Mouse (Mus musculus) G1E (cell line): ENCODE data around the gene Nfam1. TPM values are rescaled to one million over a fixed set of nuclear protein-coding genes. Genes with fewer than 3 reads are reported as not detected.

Experiments
- ATAC-seq: 2 replicates; pipeline ENCODE4 v1.8.0; 2016; ENCODE audit warnings: mild to moderate bottlenecking; ENCODE audit not compliant: insufficient number of reproducible peaks, poor library complexity, low FRiP score, severe bottlenecking; ENCODE audit errors: extremely low read depth
- DNase-seq: peaks from one replicate; pipeline ENCODE4 v3.0.0; 2012; ENCODE audit warnings: low spot score
- H3K27me3 ChIP-seq: 2 replicates; pipeline ENCODE4 v1.6.1; 2012; ENCODE audit warnings: mild to moderate bottlenecking, low read length, inconsistent platforms; ENCODE audit not compliant: insufficient read depth
- H3K36me3 ChIP-seq: replicated peaks from 2 replicates; pipeline ENCODE3; 2012; ENCODE audit warnings: mild to moderate bottlenecking, inconsistent platforms
- H3K4me1 ChIP-seq: 2 replicates; pipeline ENCODE4 v1.6.1; 2012; ENCODE audit warnings: low read depth, low read length, inconsistent platforms, mixed read lengths; ENCODE audit not compliant: insufficient read depth
- H3K4me3 ChIP-seq: 2 replicates; pipeline ENCODE4 v1.5.1; 2012; ENCODE audit warnings: low read depth, mild to moderate bottlenecking, inconsistent platforms, low read length, moderate library complexity, mixed read lengths
- H3K9me3 ChIP-seq: replicated peaks from 2 replicates; pipeline ENCODE4 v1.6.1; 2012; ENCODE audit warnings: inconsistent platforms
- CTCF ChIP-seq: IDR thresholded peaks from 2 replicates; pipeline ENCODE4 v1.5.1; 2012; ENCODE audit warnings: low read depth, low read length, inconsistent platforms, mixed read lengths
- GATA1 ChIP-seq: IDR thresholded peaks from 2 replicates; pipeline ENCODE4 v1.6.1; 2012; ENCODE audit warnings: borderline replicate concordance, low read length, inconsistent platforms, mixed read lengths
- GATA2 ChIP-seq: IDR thresholded peaks from 2 replicates; pipeline ENCODE4 v1.6.1; 2012; ENCODE audit warnings: low read depth, low read length, inconsistent platforms, borderline replicate concordance
- POLR2AphosphoS5 ChIP-seq: IDR thresholded peaks from 2 replicates; pipeline ENCODE4 v1.6.1; 2012; ENCODE audit warnings: low read depth, low read length, inconsistent platforms; ENCODE audit not compliant: insufficient replicate concordance
- TAL1 ChIP-seq: conservative IDR thresholded peaks from 2 replicates; pipeline ENCODE4 v1.6.1; 2012; ENCODE audit warnings: low read depth, low read length, inconsistent platforms, mixed read lengths
- polyA plus RNA-seq: library from polyadenylated mRNA; stranded (reverse); fragments of >175 nt; gene quantifications from 2 replicates; pipeline ENCODE4 v1.2.3, GENCODE M21; 2012
- total RNA-seq, 2 experiments: library from RNA; stranded (forward) in 1 of 2; stranded (reverse) in 1 of 2; fragments of 200-1000 nt in 1 of 2; fragments of >200 nt in 1 of 2; fragmentation: Nextera tagmentation in 1 of 2; gene quantifications; 2 replicates each; pipeline ENCODE4 v1.2.3; 2014 to 2017

Gene Nfam1
- total and polyA plus RNA-seq, 3 experiments: 0.03 to 0.60 TPM; not detected in 1

- ATAC-seq (no peak), DNase-seq (no peak)
- Histone ChIP-seq H3K9me3 (no peaks in the 10 kb centered on the region), H3K36me3 (no peaks in the 10 kb centered on the region), H3K27me3 (peaks cover 27% of the 10 kb centered on the region), H3K4me1 (peaks cover 7% of the 10 kb centered on the region), H3K4me3 (no peak overlapping the region)
- no peak for TF ChIP-seq TAL1
- no peak for TF ChIP-seq GATA1
- TF ChIP-seq GATA2: no peak
- TF ChIP-seq POLR2AphosphoS5: no peak
Measured at GRCm38 (mm10) chr15:82982724-82983415, 50.2 kb downstream of the Nfam1 start.

GRCm38 (mm10) chr15:82981676-82982520 is 51.2 kb downstream of the Nfam1 start:
- no peaks in the 10 kb centered on the region for H3K9me3 ChIP-seq
- ATAC-seq (no peak), DNase-seq (no peak)
- H3K4me1 ChIP-seq: no peaks in the 10 kb centered on the region
- H3K4me3 ChIP-seq: no peak overlapping the region
- no peaks in the 10 kb centered on the region for H3K36me3 ChIP-seq
- H3K27me3 ChIP-seq: peaks cover 19% of the 10 kb centered on the region
- TF ChIP-seq GATA2 (no peak), CTCF (no peak), TAL1 (no peak), POLR2AphosphoS5 (no peak), GATA1 (no peak)

GRCm38 (mm10) chr15:82979531-82979930 is 53.6 kb downstream of the Nfam1 start:
- H3K4me1 ChIP-seq: no peaks in the 10 kb centered on the region
- H3K36me3 ChIP-seq: no peaks in the 10 kb centered on the region
- H3K4me3 ChIP-seq: no peak overlapping the region
- DNase-seq (no peak), ATAC-seq (no peak)
- no peaks in the 10 kb centered on the region for H3K9me3 ChIP-seq
- no peak for TF ChIP-seq GATA1
- TF ChIP-seq CTCF: no peak
- TF ChIP-seq TAL1: no peak
- TF ChIP-seq GATA2: no peak
- TF ChIP-seq POLR2AphosphoS5: no peak
- H3K27me3 ChIP-seq: peaks cover 17% of the 10 kb centered on the region; the same call in 1 of the 2 replicates

- no peak for ATAC-seq
- TF ChIP-seq TAL1 (no peak), CTCF (no peak), GATA2 (no peak), POLR2AphosphoS5 (no peak), GATA1 (no peak)
- peaks cover 8% of the 10 kb centered on the region; the same call in 1 of the 2 replicates for H3K27me3 ChIP-seq
- no peaks in the 10 kb centered on the region for H3K4me1 ChIP-seq
- no peak overlapping the region for H3K4me3 ChIP-seq
- H3K9me3 ChIP-seq: no peaks in the 10 kb centered on the region
- no peak for DNase-seq
- no peaks in the 10 kb centered on the region for H3K36me3 ChIP-seq
Measured at GRCm38 (mm10) chr15:82974471-82974870, 58.6 kb downstream of the Nfam1 start.

GRCm38 (mm10) chr15:82969206-82969721 is 63.8 kb downstream of the Nfam1 start:
- no peaks in the 10 kb centered on the region for H3K36me3 ChIP-seq
- TF ChIP-seq GATA2: no peak
- no peak for TF ChIP-seq POLR2AphosphoS5
- no peak for TF ChIP-seq TAL1
- no peak for TF ChIP-seq GATA1
- no peak for TF ChIP-seq CTCF
- H3K27me3 ChIP-seq: peaks cover 3% of the 10 kb centered on the region; the same call in 1 of the 2 replicates
- DNase-seq (no peak), ATAC-seq (no peak)
- no peaks in the 10 kb centered on the region for H3K9me3 ChIP-seq
- H3K4me3 ChIP-seq: no peak overlapping the region
- no peaks in the 10 kb centered on the region for H3K4me1 ChIP-seq

- no peak for ATAC-seq
- Histone ChIP-seq H3K9me3 (no peaks in the 10 kb centered on the region), H3K4me1 (no peaks in the 10 kb centered on the region), H3K27me3 (peaks cover 4% of the 10 kb centered on the region; the same call in 1 of the 2 replicates), H3K4me3 (no peak overlapping the region), H3K36me3 (no peaks in the 10 kb centered on the region)
- DNase-seq: no peak
- no peak for TF ChIP-seq GATA1
- no peak for TF ChIP-seq GATA2
Measured at GRCm38 (mm10) chr15:82968449-82968848, 64.7 kb downstream of the Nfam1 start.
